Mouse (Mus musculus): Measurements from ENCODE around the gene Fbxo40.

DNA sequence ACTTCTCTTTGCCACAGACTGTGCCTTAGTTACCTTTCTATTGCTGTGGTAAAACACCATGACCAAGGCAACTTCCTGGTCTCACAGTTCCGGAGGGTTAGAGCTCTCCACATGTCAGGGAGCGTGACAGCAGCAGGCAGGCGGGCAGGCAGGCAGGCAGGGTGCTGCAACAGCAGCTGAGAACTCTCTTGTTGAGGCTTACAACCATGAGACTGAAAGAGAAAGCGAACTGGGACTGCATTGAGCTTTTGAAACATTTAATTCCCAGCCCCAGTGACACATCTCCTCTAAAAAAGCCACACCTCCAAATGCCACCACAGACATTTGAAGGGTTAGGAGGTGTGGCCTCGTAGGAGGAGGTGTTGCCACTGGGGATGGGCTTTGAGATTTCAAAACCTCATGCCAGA is 4.6 kb downstream of the Fbxo40 start:
- TF ChIP-seq CTCF (IDR thresholded peaks at IDR 0.05; ENCODE audit: borderline replicate concordance, insufficient read depth, low read depth, low read length), result no peak
- no peak for TF ChIP-seq POLR2A (IDR thresholded peaks at IDR 0.05; ENCODE audit: borderline replicate concordance, insufficient read depth, low read length)
